Mouse (Mus musculus) heart, postnatal 0 days (tissue): Measurements from ENCODE around the gene Spata18.

Source experiments
- CTCF ChIP-seq: IDR thresholded peaks from 2 replicates; pipeline ENCODE4 v1.5.1; 2016; ENCODE audit warnings: antibody characterized with exemption, control low read depth, low read depth
- EP300 ChIP-seq: IDR thresholded peaks from 2 replicates; pipeline ENCODE4 v1.6.1; 2016; ENCODE audit warnings: antibody characterized with exemption, low read depth

DNA sequence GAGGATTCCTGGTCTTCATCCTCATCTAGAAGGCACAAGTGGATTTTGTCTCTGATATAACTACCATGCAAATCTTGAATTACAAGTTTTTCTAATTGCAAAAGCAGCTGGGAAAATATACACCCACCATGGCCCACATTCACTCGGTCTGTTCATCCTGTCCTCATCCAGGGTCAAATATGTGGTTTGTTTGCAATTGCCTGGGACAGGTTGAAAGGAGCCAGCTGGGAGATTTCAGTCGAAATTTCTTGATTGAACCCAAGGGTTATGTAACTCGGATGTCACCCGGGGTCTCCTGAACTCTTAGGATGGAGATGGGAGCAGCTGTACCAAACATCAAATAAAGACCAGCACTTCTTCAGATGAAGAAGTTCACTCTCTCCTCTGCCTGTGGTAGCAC lies 46.5 kb downstream of the Spata18 start:
- TF ChIP-seq CTCF (no peak), EP300 (no peak)
